Mouse (Mus musculus) adrenal gland, postnatal 36 days (tissue): ENCODE measurements at regions not wholly inside any gene's neighbourhood (a gene's known extent, or its start where the extent isn't known, plus 50 kb on each side); places are given as distances from the start of the nearest gene placed in this dataset.
A peak's percentile ranks its signal among the peaks of the same experiment; 100 is the strongest.

ENCODE experiments used
- DNase-seq, 2 experiments: peaks; one replicate each; pipeline ENCODE4 v3.0.0; 2021; ENCODE audit warnings: mixed read lengths in 1 of 2

- DNase-seq = no peak
Observed at GRCm38 (mm10) chr2:143305747-143306570, 227.7 kb downstream of the Otor start.

- no peak for DNase-seq
Observed at GRCm38 (mm10) chr2:143306571-143306925, 228.3 kb downstream of the Otor start.

- peak; percentile 5 to 15 for DNase-seq
Observed at GRCm38 (mm10) chr2:143325486-143325885, 220.5 kb upstream of the Pcsk2 start.

- DNase-seq = no peak
Observed at GRCm38 (mm10) chr2:143332071-143332470, 213.9 kb upstream of the Pcsk2 start.

GRCm38 (mm10) chr2:143340364-143340763 lies 205.6 kb upstream of the Pcsk2 start:
- peak in 1 of 2 experiments; percentile 8 for DNase-seq

GRCm38 (mm10) chr2:143364193-143364592 lies 181.8 kb upstream of the Pcsk2 start:
- no peak for DNase-seq

- no peak for DNase-seq
Observed at GRCm38 (mm10) chr2:143365976-143366375, 180.0 kb upstream of the Pcsk2 start.
